Mouse (Mus musculus) kidney, embryonic 16.5 days (tissue): ENCODE results near the gene Msmo1. TPM values are rescaled to one million over a fixed set of nuclear protein-coding genes. Genes with fewer than 3 reads are reported as not detected.
A peak's percentile ranks its signal among the peaks of the same experiment; 100 is the strongest.

Experiments
- ATAC-seq: fragments of 200-750 bp; cut with Nextera tagmentation; 2 replicates; pipeline ENCODE4 v1.8.0; 2017; ENCODE audit warnings: moderate TSS enrichment; ENCODE audit not compliant: low FRiP score, low TSS enrichment
- H3K27ac ChIP-seq: fragments of 300-500 bp; sonication (generic); 2 replicates; pipeline ENCODE4 v1.5.1; 2014; ENCODE audit warnings: low read length
- H3K27me3 ChIP-seq: fragments of 300-500 bp; sonication (generic); 2 replicates; pipeline ENCODE4 v1.6.1; 2014; ENCODE audit warnings: low read length, control low read depth, mixed read lengths; ENCODE audit not compliant: insufficient read depth
- H3K36me3 ChIP-seq: fragments of 300-500 bp; sonication (generic); 2 replicates; pipeline ENCODE4 v1.6.1; 2014; ENCODE audit warnings: low read length, control low read depth, mixed read lengths; ENCODE audit not compliant: insufficient read depth
- H3K4me1 ChIP-seq: fragments of 300-500 bp; sonication (generic); 2 replicates; pipeline ENCODE4 v1.6.1; 2014; ENCODE audit warnings: low read length, control low read depth, mixed read lengths; ENCODE audit not compliant: insufficient read depth
- H3K4me2 ChIP-seq: fragments of 300-500 bp; sonication (generic); replicated peaks from 2 replicates; pipeline ENCODE4 v1.6.1; 2014; ENCODE audit warnings: low read depth, low read length
- H3K4me3 ChIP-seq: fragments of 300-500 bp; sonication (generic); 2 replicates; pipeline ENCODE4 v1.5.1; 2014; ENCODE audit warnings: mild to moderate bottlenecking, low read length
- H3K9ac ChIP-seq: fragments of 300-500 bp; sonication (generic); replicated peaks from 2 replicates; pipeline ENCODE4 v1.6.1; 2014; ENCODE audit warnings: low read length
- H3K9me3 ChIP-seq: fragments of 300-500 bp; sonication (generic); 2 replicates; pipeline ENCODE4 v1.6.1; 2016; ENCODE audit warnings: low read length, control low read depth
- WGBS: fragments of 180-500 bp; shearing (Covaris S2); extraction: QIAGEN DNeasy Blood & Tissue Kit; methylation state at CpG from one replicate; pipeline ENCODE4 v1.1.7; 2014; 5-methylcytosine and 5-hydroxymethylcytosine counted together
- polyA plus RNA-seq: library from polyadenylated mRNA; unstranded; fragments of >200 nt; fragmentation: Nextera tagmentation; extraction: Ambion mirVana; gene quantifications from 2 replicates; pipeline ENCODE4 v1.2.1, GENCODE M21; 2015

Msmo1 gene
- polyA plus RNA-seq = 73.8 and 82.0 TPM in 2 replicates

DNA sequence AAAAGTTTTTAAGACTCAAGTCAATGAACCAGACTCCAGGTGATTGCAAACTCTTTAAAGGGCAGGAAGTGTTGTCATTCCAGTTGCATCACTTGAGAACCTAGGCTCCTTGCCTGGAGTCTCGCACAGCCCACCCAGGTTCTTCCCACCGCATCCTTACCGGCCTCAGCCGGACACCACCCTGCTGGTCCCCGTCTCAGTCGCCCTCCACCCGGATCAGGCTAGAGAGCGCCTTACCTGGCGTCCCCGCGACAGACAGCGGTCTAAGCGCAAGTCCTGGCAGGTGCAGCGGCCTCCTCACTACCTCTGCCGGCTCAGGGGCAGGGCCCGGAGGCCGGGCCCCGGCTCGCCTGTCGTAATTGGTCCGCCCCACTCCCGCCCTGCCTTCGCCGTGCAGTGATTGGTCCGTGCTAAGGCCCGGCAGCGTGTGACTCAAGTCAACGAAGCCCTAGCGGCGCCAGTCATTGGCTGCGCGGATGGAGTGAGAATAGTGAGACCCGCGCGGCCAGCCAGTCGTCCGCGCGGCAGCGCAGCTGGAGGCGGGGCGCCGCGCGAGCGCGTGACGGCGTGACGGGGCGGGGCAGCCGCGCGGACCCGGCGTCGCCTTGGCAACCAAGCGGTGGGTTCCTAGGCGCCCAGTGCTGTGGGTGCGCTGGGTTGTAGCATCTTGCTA is at the start of gene Msmo1:
Msmo1 (minus strand) TSS at position 522 of the 673 bp plus-strand sequence.
- WGBS = 0% methylated on average over 60 of the region's 60 CpGs
- H3K4me3 ChIP-seq = peak within 1 kb of the TSS; percentile 92
- peak within 1 kb of the TSS; percentile 70 for H3K9ac ChIP-seq
- H3K4me1 ChIP-seq = peaks cover 13% of the 10 kb centered on the region; the same call in 1 of the 2 replicates
- no peaks in the 10 kb centered on the region for H3K9me3 ChIP-seq
- peak within 1 kb of the TSS; percentile 67 for H3K4me2 ChIP-seq
- H3K36me3 ChIP-seq = peaks cover 10% of the 10 kb centered on the region; the same call in 1 of the 2 replicates
- peak within 1 kb of the TSS; percentile 65; the same call in 1 of the 2 replicates for H3K27ac ChIP-seq
- no peaks in the 10 kb centered on the region for H3K27me3 ChIP-seq
- ATAC-seq = peak; percentile 100

DNA sequence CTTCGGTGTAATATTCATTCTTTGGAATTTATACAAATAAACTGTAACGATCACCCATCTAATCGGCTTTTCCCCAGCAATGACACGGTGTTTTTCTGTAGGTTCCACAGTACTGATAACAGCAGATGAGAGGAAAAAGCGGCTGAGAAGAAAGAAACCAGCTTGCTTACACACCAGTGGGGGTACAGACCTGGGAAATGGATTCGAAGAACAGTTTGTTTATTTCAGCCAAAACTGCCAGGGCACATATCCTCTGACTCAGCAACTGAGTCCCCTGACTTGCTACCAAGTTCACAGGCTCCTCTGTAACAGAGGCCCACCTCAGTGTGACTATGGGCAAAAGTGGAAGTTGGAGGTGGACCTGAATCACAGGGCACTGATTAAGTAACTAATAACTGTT is 48.4 kb upstream of the Msmo1 start:
- 85% methylated on average over 6 of the region's 6 CpGs for WGBS
- H3K27me3 ChIP-seq = no peaks in the 10 kb centered on the region
- H3K9ac ChIP-seq = no peak overlapping the region
- 0 out of 2 replicates have a peak, but pooled peaks cover 3% of the 10 kb centered on the region for H3K36me3 ChIP-seq
- H3K4me1 ChIP-seq = no peaks in the 10 kb centered on the region
- H3K4me3 ChIP-seq = no peak overlapping the region
- no peak overlapping the region for H3K27ac ChIP-seq
- H3K9me3 ChIP-seq = no peaks in the 10 kb centered on the region
- H3K4me2 ChIP-seq = no peak overlapping the region
- no peak for ATAC-seq

GRCm38 (mm10) chr8:64777925-64778324 is 44.3 kb upstream of the Msmo1 start:
- 66% methylated on average over 9 of the region's 9 CpGs for WGBS
- ATAC-seq = peak; percentile 70
- H3K27me3 ChIP-seq = no peaks in the 10 kb centered on the region
- H3K9me3 ChIP-seq = no peaks in the 10 kb centered on the region
- H3K9ac ChIP-seq = no peak overlapping the region
- 0 out of 2 replicates have a peak, but pooled peaks cover 3% of the 10 kb centered on the region for H3K36me3 ChIP-seq
- H3K4me1 ChIP-seq = no peaks in the 10 kb centered on the region
- H3K27ac ChIP-seq = no peak overlapping the region
- no peak overlapping the region for H3K4me3 ChIP-seq
- no peak overlapping the region for H3K4me2 ChIP-seq

DNA sequence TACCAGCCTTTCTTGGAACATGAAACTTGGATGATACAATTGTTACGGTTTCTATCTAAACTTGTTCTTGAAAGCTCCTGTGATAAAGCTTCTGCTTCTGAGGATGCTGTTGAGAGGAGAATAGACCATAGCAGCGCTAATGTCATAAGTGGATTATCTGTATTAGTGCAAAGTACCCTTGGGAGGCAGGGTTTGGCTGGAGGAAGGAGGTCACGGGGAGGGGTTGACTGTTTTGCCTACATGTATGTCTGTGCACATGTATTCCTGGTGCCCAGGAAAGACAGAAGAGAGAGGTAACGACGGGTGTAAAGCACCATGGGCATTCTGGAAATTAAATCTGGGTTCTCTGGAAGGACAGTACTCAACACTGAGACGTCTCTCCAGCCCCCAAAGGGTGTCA is 40.5 kb upstream of the Msmo1 start:
- H3K36me3 ChIP-seq = 0 out of 2 replicates have a peak, but pooled peaks cover 6% of the 10 kb centered on the region
- no peak overlapping the region for H3K9ac ChIP-seq
- 95% methylated on average over 6 of the region's 6 CpGs for WGBS
- no peaks in the 10 kb centered on the region for H3K9me3 ChIP-seq
- no peak overlapping the region for H3K4me2 ChIP-seq
- no peak overlapping the region for H3K4me3 ChIP-seq
- H3K27me3 ChIP-seq = no peaks in the 10 kb centered on the region
- no peak for ATAC-seq
- no peak overlapping the region for H3K27ac ChIP-seq
- H3K4me1 ChIP-seq = no peaks in the 10 kb centered on the region

DNA sequence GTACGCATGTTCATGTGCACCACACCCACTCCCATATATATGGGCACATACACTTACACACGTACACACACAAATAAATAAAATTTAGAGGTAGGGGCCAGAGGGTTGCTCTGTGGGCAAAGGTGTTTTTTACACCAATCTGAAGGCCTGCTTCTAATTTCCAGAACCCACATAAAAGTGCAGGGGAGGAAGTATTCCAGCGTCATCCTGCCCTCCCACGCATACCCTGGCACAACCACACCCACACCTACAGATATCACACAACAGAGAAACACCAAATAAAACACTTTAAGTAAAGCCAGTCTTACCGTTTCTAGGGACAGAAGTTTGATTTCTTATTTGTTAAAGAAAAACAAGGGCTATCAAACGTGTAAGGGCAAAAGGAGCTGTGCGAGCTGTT is 37.2 kb upstream of the Msmo1 start:
- ATAC-seq = no peak
- H3K4me2 ChIP-seq = no peak overlapping the region
- H3K4me1 ChIP-seq = no peaks in the 10 kb centered on the region
- no peak overlapping the region for H3K9ac ChIP-seq
- no peak overlapping the region for H3K4me3 ChIP-seq
- no peaks in the 10 kb centered on the region for H3K27me3 ChIP-seq
- 0 out of 2 replicates have a peak, but pooled peaks cover 3% of the 10 kb centered on the region for H3K36me3 ChIP-seq
- 72% methylated on average over 7 of the region's 7 CpGs for WGBS
- no peak overlapping the region for H3K27ac ChIP-seq
- H3K9me3 ChIP-seq = no peaks in the 10 kb centered on the region

GRCm38 (mm10) chr8:64769586-64769985 is 36.0 kb upstream of the Msmo1 start:
- Histone ChIP-seq H3K27me3 (no peaks in the 10 kb centered on the region), H3K4me3 (no peak overlapping the region), H3K27ac (no peak overlapping the region)

DNA sequence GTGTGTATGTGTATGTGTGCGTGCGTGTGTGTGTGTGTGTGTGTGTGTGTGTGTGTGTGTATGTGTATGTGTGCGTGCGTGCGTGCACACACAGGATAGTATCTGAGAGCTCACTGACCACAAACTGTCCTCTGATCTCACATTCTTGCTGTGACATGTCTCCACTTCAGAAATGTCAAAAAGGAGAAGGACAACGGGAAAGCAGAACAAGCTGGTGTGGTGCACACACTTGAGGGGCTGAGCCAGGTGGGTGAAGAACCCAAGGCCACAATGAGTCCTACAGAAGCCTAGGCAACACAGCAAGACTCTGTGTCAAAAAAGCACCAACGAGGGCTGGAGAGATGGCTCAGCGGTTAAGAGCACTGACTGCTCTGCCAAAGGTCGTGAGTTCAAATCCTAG is 35.1 kb upstream of the Msmo1 start:
- H3K4me2 ChIP-seq = no peak overlapping the region
- no peaks in the 10 kb centered on the region for H3K9me3 ChIP-seq
- H3K27ac ChIP-seq = no peak overlapping the region
- no peak for ATAC-seq
- no peak overlapping the region for H3K4me3 ChIP-seq
- H3K27me3 ChIP-seq = no peaks in the 10 kb centered on the region
- no peaks in the 10 kb centered on the region for H3K4me1 ChIP-seq
- H3K36me3 ChIP-seq = peaks cover 5% of the 10 kb centered on the region; the same call in 1 of the 2 replicates
- H3K9ac ChIP-seq = no peak overlapping the region
- WGBS = 92% methylated on average over 9 of the region's 9 CpGs

More at GRCm38 (mm10) chr8:64769586-64769985, 36.0 kb upstream of the Msmo1 start:
- no peaks in the 10 kb centered on the region for H3K4me1 ChIP-seq
- H3K9me3 ChIP-seq = no peaks in the 10 kb centered on the region
- WGBS = 78% methylated on average over 7 of the region's 7 CpGs
- 0 out of 2 replicates have a peak, but pooled peaks cover 3% of the 10 kb centered on the region for H3K36me3 ChIP-seq
- no peak for ATAC-seq
- no peak overlapping the region for H3K9ac ChIP-seq
- no peak overlapping the region for H3K4me2 ChIP-seq

- 93% methylated on average over 9 of the region's 9 CpGs for WGBS
- Histone ChIP-seq H3K4me2 (no peak overlapping the region), H3K9ac (no peak overlapping the region), H3K9me3 (no peaks in the 10 kb centered on the region), H3K36me3 (peaks cover 6% of the 10 kb centered on the region; the same call in 1 of the 2 replicates), H3K4me1 (no peaks in the 10 kb centered on the region), H3K27me3 (no peaks in the 10 kb centered on the region), H3K4me3 (no peak overlapping the region), H3K27ac (no peak overlapping the region)
- ATAC-seq = no peak
Measured at GRCm38 (mm10) chr8:64767047-64767446, 33.5 kb upstream of the Msmo1 start.

GRCm38 (mm10) chr8:64764075-64764474 is 30.5 kb upstream of the Msmo1 start:
- Histone ChIP-seq H3K27me3 (no peaks in the 10 kb centered on the region), H3K27ac (no peak overlapping the region), H3K9ac (no peak overlapping the region), H3K4me2 (no peak overlapping the region), H3K36me3 (peaks cover 3% of the 10 kb centered on the region; the same call in 1 of the 2 replicates), H3K4me1 (no peaks in the 10 kb centered on the region), H3K4me3 (no peak overlapping the region), H3K9me3 (no peaks in the 10 kb centered on the region)
- WGBS = 65% methylated on average over 9 of the region's 9 CpGs
- no peak for ATAC-seq

- H3K4me1 ChIP-seq = no peaks in the 10 kb centered on the region
- H3K36me3 ChIP-seq = peaks cover 9% of the 10 kb centered on the region
- no peak overlapping the region for H3K4me3 ChIP-seq
- no peaks in the 10 kb centered on the region for H3K9me3 ChIP-seq
- no peak for ATAC-seq
- no peaks in the 10 kb centered on the region for H3K27me3 ChIP-seq
- H3K4me2 ChIP-seq = no peak overlapping the region
- H3K9ac ChIP-seq = no peak overlapping the region
- H3K27ac ChIP-seq = no peak overlapping the region
- WGBS = 77% methylated on average over 1 of the region's 1 CpGs
Measured at GRCm38 (mm10) chr8:64762751-64763150, 29.2 kb upstream of the Msmo1 start.
